Comparison of ENCODE assay signal across 25 mouse cellular contexts in genomic region chr17:15651869-15652268, GRCm38 (mm10).
"Had no signal": no experiment of that assay in that cellular context is flagged by ENCODE, and none has a peak within 500 bp of the region (broad histone marks: within the 10 kb centered on the region; RNA-seq: fewer than 3 reads in every experiment).

No protein-coding gene starts in this region.

- H3K4me3 ChIP-seq: heart, embryonic 13.5 days; heart, embryonic 15.5 days; hindbrain, embryonic 13.5 days; hindbrain, embryonic 15.5 days; kidney, embryonic 15.5 days; layer of hippocampus, adult 2 months; left cerebral cortex, adult 2 months; limb, embryonic 10.5 days; limb, embryonic 12.5 days; liver, embryonic 13.5 days had no signal

- H3K27ac ChIP-seq: heart, embryonic 13.5 days; heart, embryonic 15.5 days; hindbrain, embryonic 13.5 days; hindbrain, embryonic 15.5 days; hindbrain, postnatal 0 days; kidney, embryonic 15.5 days; kidney, postnatal 0 days; layer of hippocampus, adult 2 months; left cerebral cortex, adult 2 months; limb, embryonic 10.5 days; limb, embryonic 12.5 days; liver, embryonic 13.5 days had no signal

- H3K9ac ChIP-seq: heart, embryonic 13.5 days; heart, embryonic 15.5 days; hindbrain, embryonic 13.5 days; hindbrain, embryonic 15.5 days; kidney, embryonic 15.5 days; limb, embryonic 12.5 days; liver, embryonic 13.5 days had no signal

- H3K27me3 ChIP-seq: heart, embryonic 13.5 days; heart, embryonic 15.5 days; hindbrain, embryonic 13.5 days; hindbrain, embryonic 15.5 days; kidney, embryonic 15.5 days; limb, embryonic 12.5 days; liver, embryonic 13.5 days had no signal

- H3K4me2 ChIP-seq: heart, embryonic 11.5 days; heart, embryonic 13.5 days; heart, embryonic 15.5 days; hindbrain, embryonic 13.5 days; hindbrain, embryonic 15.5 days; kidney, embryonic 15.5 days; limb, embryonic 12.5 days; liver, embryonic 11.5 days; liver, embryonic 13.5 days had no signal

- ATAC-seq: hindbrain, postnatal 0 days; intestine, embryonic 16.5 days had no signal

- DNase-seq: gastrocnemius, postnatal 14 days; gastrocnemius, postnatal 36 days; heart, adult 18-20 months; heart, postnatal 14 days; heart, postnatal 36 days; kidney, adult 11 months; kidney, adult 9 months; kidney, postnatal 14 days; kidney, postnatal 4 days; liver; liver, embryonic 13.5 days had no signal

- H3K36me3 ChIP-seq: heart, embryonic 13.5 days; heart, embryonic 15.5 days; hindbrain, embryonic 13.5 days; hindbrain, embryonic 15.5 days; kidney, embryonic 15.5 days; limb, embryonic 10.5 days; limb, embryonic 12.5 days; liver, embryonic 13.5 days had no signal

- H3K4me1 ChIP-seq: heart, embryonic 15.5 days; hindbrain, embryonic 13.5 days; hindbrain, embryonic 15.5 days; liver, embryonic 13.5 days had no signal

- H3K9me3 ChIP-seq: heart, embryonic 13.5 days; heart, embryonic 15.5 days; hindbrain, embryonic 13.5 days; hindbrain, embryonic 15.5 days; kidney, embryonic 15.5 days; limb, embryonic 10.5 days; limb, embryonic 12.5 days; liver, embryonic 13.5 days had no signal
